Comparison of ENCODE assay signal across 15 mouse cellular contexts in genomic region chr12:28848726-28849612, GRCm38 (mm10).
DNase-seq lines count a peak whose midpoint lies in the region; ATAC-seq lines count a peak whose summit lies in the region.
"Had no signal": no experiment of that assay in that cellular context is flagged by ENCODE, and none has a peak within 500 bp of the region (broad histone marks: within the 10 kb centered on the region; RNA-seq: fewer than 3 reads in every experiment).

No protein-coding gene starts in this region.

- H3K36me3 ChIP-seq in neural tube, embryonic 11.5 days (ENCODE audit: control insufficient read depth, insufficient read depth, low read length): no peaks in the 10 kb centered on the region
- H3K36me3 ChIP-seq in hindbrain, embryonic 12.5 days: no peaks in the 10 kb centered on the region
- H3K36me3 ChIP-seq in midbrain, embryonic 14.5 days (ENCODE audit: control insufficient read depth, insufficient read depth, low read length): no peaks in the 10 kb centered on the region; the same call in 1 of the 2 replicates
- H3K36me3 ChIP-seq: lung, embryonic 15.5 days had no signal

- intact Hi-C loops in gastrocnemius, postnatal 36 days (cut with DNase I): no loop called here

- H3K4me3 ChIP-seq in neural tube, embryonic 11.5 days (ENCODE audit: low read depth, low read length): no peak overlapping the region
- H3K4me3 ChIP-seq in hindbrain, embryonic 12.5 days: no peak overlapping the region
- no peak overlapping the region for H3K4me3 ChIP-seq in midbrain, embryonic 14.5 days (replicated peaks; ENCODE audit: low read depth, low read length)
- H3K4me3 ChIP-seq: gastrocnemius, adult 2 months; limb, embryonic 15.5 days; lung, embryonic 15.5 days had no signal

- peaks cover 12% of the 10 kb centered on the region for H3K4me1 ChIP-seq in neural tube, embryonic 11.5 days (ENCODE audit: control insufficient read depth, insufficient read depth, low read length)
- peaks cover 11% of the 10 kb centered on the region for H3K4me1 ChIP-seq in hindbrain, embryonic 12.5 days
- peaks cover 7% of the 10 kb centered on the region for H3K4me1 ChIP-seq in midbrain, embryonic 14.5 days (ENCODE audit: control insufficient read depth, insufficient read depth, low read length)
- H3K4me1 ChIP-seq: limb, embryonic 15.5 days; lung, embryonic 15.5 days had no signal

- ATAC-seq in neural tube, embryonic 11.5 days (ENCODE audit: insufficient read depth, low FRiP score, low TSS enrichment): peak; percentile 63
- peak; percentile 92 for ATAC-seq in hindbrain, embryonic 12.5 days (ENCODE audit: low FRiP score)
- no peak for ATAC-seq in midbrain, embryonic 14.5 days (ENCODE audit: low FRiP score, low TSS enrichment)
- ATAC-seq: Patski had no signal

- no peaks in the 10 kb centered on the region for H3K9me3 ChIP-seq in neural tube, embryonic 11.5 days (ENCODE audit: control insufficient read depth, low read length)
- no peaks in the 10 kb centered on the region for H3K9me3 ChIP-seq in hindbrain, embryonic 12.5 days (replicated peaks)
- H3K9me3 ChIP-seq in midbrain, embryonic 14.5 days (ENCODE audit: control insufficient read depth, low read length): no peaks in the 10 kb centered on the region
- H3K9me3 ChIP-seq: limb, embryonic 15.5 days; lung, embryonic 15.5 days had no signal

- DNase-seq in neural tube, embryonic 11.5 days (ENCODE audit: low spot score): peak; percentile 57
- DNase-seq in neural tube, embryonic 10.5 days (ENCODE audit: extremely low spot score, low spot score): no peak
- DNase-seq in midbrain, embryonic 14.5 days: peak; percentile 28
- DNase-seq in gastrocnemius, postnatal 36 days: no peak
- no peak for DNase-seq in heart, adult 18-20 months
- no peak for DNase-seq in right cerebral cortex, postnatal 36 days (ENCODE audit: low spot score in 2 of 2)
- DNase-seq: cerebellum, adult 11 months; gastrocnemius, adult 2 months; thymus, postnatal 14 days had no signal

- H3K4me2 ChIP-seq in neural tube, embryonic 11.5 days (ENCODE audit: low read depth): no peak overlapping the region
- no peak overlapping the region for H3K4me2 ChIP-seq in hindbrain, embryonic 12.5 days (replicated peaks)
- H3K4me2 ChIP-seq in midbrain, embryonic 14.5 days (ENCODE audit: low read length): no peak overlapping the region
- H3K4me2 ChIP-seq: heart, embryonic 11.5 days; limb, embryonic 15.5 days; lung, embryonic 15.5 days had no signal

- peak overlapping the region; percentile 63 for H3K27ac ChIP-seq in neural tube, embryonic 11.5 days (ENCODE audit: low read depth, low read length)
- peak overlapping the region; percentile 86 for H3K27ac ChIP-seq in hindbrain, embryonic 12.5 days
- peak overlapping the region; percentile 77 for H3K27ac ChIP-seq in midbrain, embryonic 14.5 days (replicated peaks; ENCODE audit: low read depth, low read length)
- H3K27ac ChIP-seq: gastrocnemius, adult 2 months; limb, embryonic 15.5 days; lung, embryonic 15.5 days had no signal

- H3K9ac ChIP-seq in neural tube, embryonic 11.5 days (ENCODE audit: low read length): peak overlapping the region; percentile 5; the same call in 1 of the 2 replicates
- no peak overlapping the region for H3K9ac ChIP-seq in hindbrain, embryonic 12.5 days
- H3K9ac ChIP-seq in midbrain, embryonic 14.5 days (replicated peaks; ENCODE audit: low read length): no peak overlapping the region
- H3K9ac ChIP-seq: limb, embryonic 15.5 days; lung, embryonic 15.5 days had no signal

- WGBS in neural tube, embryonic 11.5 days: 51% methylated on average over 18 of the region's 18 CpGs
- WGBS in hindbrain, embryonic 12.5 days: 47% methylated on average over 18 of the region's 18 CpGs
- 48% methylated on average over 18 of the region's 18 CpGs for WGBS in midbrain, embryonic 14.5 days

- H3K27me3 ChIP-seq in neural tube, embryonic 11.5 days (ENCODE audit: control insufficient read depth, insufficient read depth, low read length): no peaks in the 10 kb centered on the region
- no peaks in the 10 kb centered on the region for H3K27me3 ChIP-seq in hindbrain, embryonic 12.5 days
- no peaks in the 10 kb centered on the region for H3K27me3 ChIP-seq in midbrain, embryonic 14.5 days (ENCODE audit: control insufficient read depth, insufficient read depth, low read length)
- H3K27me3 ChIP-seq: CH12.LX; limb, embryonic 15.5 days; lung, embryonic 15.5 days; Patski had no signal

Comparison
In these comparisons a context has a peak if more than half of its experiments do, and no peak if none do; other contexts are left out.
1. DNase-seq: peak in neural tube, embryonic 11.5 days (single experiment) and midbrain, embryonic 14.5 days (single experiment); none in neural tube, embryonic 10.5 days (single experiment), gastrocnemius, postnatal 36 days (0 of 2), heart, adult 18-20 months (0 of 2) and right cerebral cortex, postnatal 36 days (0 of 2).
2. Peak in every context shown above with its lines, with median percentiles within 50 percentile points of each other: H3K27ac ChIP-seq.